Mouse (Mus musculus) CH12.LX (cell line): Measurements from ENCODE around the gene Slc30a9. TPM values are rescaled to one million over a fixed set of nuclear protein-coding genes. Genes with fewer than 3 reads are reported as not detected.

Source experiments
- DNase-seq: peaks from one replicate; pipeline ENCODE4 v3.0.0-alpha.2; 2013; ENCODE audit errors: extremely low read depth
- H3K27ac ChIP-seq: 2 replicates; pipeline ENCODE4 v1.5.1; 2012; ENCODE audit warnings: low read depth, mild to moderate bottlenecking, control low read depth, moderate library complexity; ENCODE audit not compliant: insufficient read depth
- H3K27me3 ChIP-seq: replicated peaks from 2 replicates; pipeline ENCODE3; 2012; ENCODE audit warnings: inconsistent platforms
- H3K36me3 ChIP-seq, 2 experiments: replicated peaks in 1 of 2; 2 replicates each; pipeline versions ENCODE3 to v1.6.1; 2012; ENCODE audit warnings: inconsistent platforms in 1 of 2, low read length in 1 of 2, mild to moderate bottlenecking in 1 of 2, mixed read lengths in 1 of 2, moderate library complexity in 1 of 2; ENCODE audit not compliant: control insufficient read depth in 1 of 2, insufficient read depth in 1 of 2
- H3K4me1 ChIP-seq, 2 experiments: 2 replicates each; pipeline ENCODE4 v1.6.1; 2012; ENCODE audit warnings: inconsistent platforms in 1 of 2, moderate library complexity in 1 of 2; ENCODE audit not compliant: insufficient read depth in 2 of 2, control insufficient read depth in 1 of 2
- H3K4me2 ChIP-seq: 2 replicates; pipeline ENCODE4 v1.6.1; 2012; ENCODE audit warnings: low read depth, mild to moderate bottlenecking, control low read depth; ENCODE audit not compliant: poor library complexity, insufficient read depth, severe bottlenecking
- H3K4me3 ChIP-seq, 3 experiments: fragments of 150-350 bp in 1 of 3; sonication (generic) in 1 of 3; replicated peaks in 1 of 3; 2 replicates each; pipeline versions ENCODE3 to v1.5.1; 2011 to 2012; ENCODE audit warnings: low read depth in 2 of 3, low read length in 2 of 3, mild to moderate bottlenecking in 2 of 3, moderate library complexity in 2 of 3, control low read depth in 1 of 3, improper control_type of control experiment in 1 of 3, inconsistent platforms in 1 of 3, mixed read lengths in 1 of 3; ENCODE audit not compliant: poor library complexity in 1 of 3
- H3K79me2 ChIP-seq: replicated peaks from 2 replicates; pipeline ENCODE4 v1.6.1; 2012; ENCODE audit warnings: mild to moderate bottlenecking, moderate library complexity; ENCODE audit not compliant: control insufficient read depth, poor library complexity, insufficient read depth, severe bottlenecking; ENCODE audit errors: extremely low read depth
- H3K9ac ChIP-seq: 2 replicates; pipeline ENCODE4 v1.6.1; 2012; ENCODE audit warnings: low read depth, mild to moderate bottlenecking, control low read depth, moderate library complexity; ENCODE audit not compliant: insufficient read depth
- H3K9me3 ChIP-seq: replicated peaks from 2 replicates; pipeline ENCODE3; 2012; ENCODE audit warnings: low read length, inconsistent platforms, mixed read lengths
- BHLHE40 ChIP-seq: IDR thresholded peaks from 2 replicates; pipeline ENCODE4 v1.6.1; 2011; ENCODE audit warnings: mild to moderate bottlenecking, low read depth, low read length, improper control_type of control experiment
- CHD1 ChIP-seq: IDR thresholded peaks from 2 replicates; pipeline ENCODE4 v1.6.1; 2012; ENCODE audit warnings: low read depth, low read length, improper control_type of control experiment, inconsistent platforms
- CHD2 ChIP-seq: IDR thresholded peaks from 2 replicates; pipeline ENCODE4 v1.6.1; 2011; ENCODE audit warnings: low read length, improper control_type of control experiment
- EP300 ChIP-seq: IDR thresholded peaks from 2 replicates; pipeline ENCODE4 v1.6.1; 2011; ENCODE audit warnings: low read length, improper control_type of control experiment
- ETS1 ChIP-seq: conservative IDR thresholded peaks from 2 replicates; pipeline ENCODE4 v1.6.1; 2012; ENCODE audit warnings: low read depth, mild to moderate bottlenecking, inconsistent platforms, low read length, improper control_type of control experiment, moderate library complexity
- GABPA ChIP-seq: IDR thresholded peaks from 2 replicates; pipeline ENCODE4 v1.6.1; 2012; ENCODE audit warnings: low read depth, low read length, improper control_type of control experiment, inconsistent platforms; ENCODE audit not compliant: insufficient replicate concordance
- HCFC1 ChIP-seq: IDR thresholded peaks from 2 replicates; pipeline ENCODE4 v1.6.1; 2012; ENCODE audit warnings: low read depth, mild to moderate bottlenecking, inconsistent platforms, low read length, improper control_type of control experiment
- IRF4 ChIP-seq: IDR thresholded peaks from 2 replicates; pipeline ENCODE4 v1.6.1; 2014; ENCODE audit warnings: low read depth, mild to moderate bottlenecking, inconsistent platforms, low read length, improper control_type of control experiment
- JUN ChIP-seq: IDR thresholded peaks from 2 replicates; pipeline ENCODE4 v1.6.1; 2011; ENCODE audit warnings: low read depth, mild to moderate bottlenecking, low read length, improper control_type of control experiment, moderate library complexity; ENCODE audit not compliant: insufficient read depth
- MAZ ChIP-seq: IDR thresholded peaks from 2 replicates; pipeline ENCODE4 v1.6.1; 2012; ENCODE audit warnings: low read depth, mild to moderate bottlenecking, inconsistent platforms, low read length, improper control_type of control experiment, moderate library complexity
- MXI1 ChIP-seq: IDR thresholded peaks from 2 replicates; pipeline ENCODE4 v1.6.1; 2011; ENCODE audit warnings: mild to moderate bottlenecking, low read depth, low read length, improper control_type of control experiment
- MYC ChIP-seq: IDR thresholded peaks from 2 replicates; pipeline ENCODE4 v1.6.1; 2011; ENCODE audit warnings: low read depth, mild to moderate bottlenecking, improper control_type of control experiment, low read length
- NELFE ChIP-seq: IDR thresholded peaks from 2 replicates; pipeline ENCODE4 v1.6.1; 2011; ENCODE audit warnings: low read depth, low read length, improper control_type of control experiment
- POLR2AphosphoS2 ChIP-seq: IDR thresholded peaks from 2 replicates; pipeline ENCODE4 v1.6.1; 2011; ENCODE audit warnings: low read depth, low read length, improper control_type of control experiment
- RAD21 ChIP-seq: IDR thresholded peaks from 2 replicates; pipeline ENCODE4 v1.6.1; 2011; ENCODE audit warnings: low read depth, mild to moderate bottlenecking, low read length, improper control_type of control experiment, moderate library complexity
- TCF12 ChIP-seq: IDR thresholded peaks from 2 replicates; pipeline ENCODE4 v1.6.1; 2014; ENCODE audit warnings: low read depth, mild to moderate bottlenecking, inconsistent platforms, low read length, improper control_type of control experiment
- UBTF ChIP-seq: IDR thresholded peaks from 2 replicates; pipeline ENCODE4 v1.6.1; 2012; ENCODE audit warnings: low read depth, mild to moderate bottlenecking, inconsistent platforms, low read length, improper control_type of control experiment, moderate library complexity
- USF1 ChIP-seq: IDR thresholded peaks from 2 replicates; pipeline ENCODE4 v1.6.1; 2014; ENCODE audit warnings: low read depth, mild to moderate bottlenecking, inconsistent platforms, low read length, improper control_type of control experiment
- USF2 ChIP-seq: conservative IDR thresholded peaks from 2 replicates; pipeline ENCODE4 v1.6.1; 2011; ENCODE audit warnings: low read depth, low read length, improper control_type of control experiment
- ZC3H11A ChIP-seq: IDR thresholded peaks from 2 replicates; pipeline ENCODE4 v1.6.1; 2012; ENCODE audit warnings: low read depth, mild to moderate bottlenecking, inconsistent platforms, low read length, improper control_type of control experiment
- ZKSCAN1 ChIP-seq: IDR thresholded peaks from 2 replicates; pipeline ENCODE4 v1.6.1; 2012; ENCODE audit warnings: low read depth, inconsistent platforms, low read length, improper control_type of control experiment, borderline replicate concordance
- ZMIZ1 ChIP-seq: IDR thresholded peaks from 2 replicates; pipeline ENCODE4 v1.6.1; 2012; ENCODE audit warnings: low read depth, mild to moderate bottlenecking, inconsistent platforms, low read length, improper control_type of control experiment
- dilution Hi-C: fragments of 300-500 bp; cut with MboI; formaldehyde crosslinking; loops from 2 replicates; pipeline ENCODE4 v1.14.3; 2020; ENCODE audit warnings: low sequenced_read_pairs; ENCODE audit not compliant: extremely low pct_unique_long_range_greater_than_20kb, extremely low pct_ligation_motif_present
- in situ Hi-C: fragments of 300-500 bp; cut with MboI; formaldehyde crosslinking; loops from 3 replicates; pipeline ENCODE4 v1.14.3; 2019; ENCODE audit warnings: low sequenced_read_pairs, low pct_ligation_motif_present, low pct_unique_long_range_greater_than_20kb, mixed read lengths
- polyA plus RNA-seq: library from polyadenylated mRNA; unstranded; fragments of >175 nt; gene quantifications from 2 replicates; pipeline ENCODE4 v1.2.1, GENCODE M21; 2012; ENCODE audit warnings: low read depth; ENCODE audit not compliant: insufficient read length
- total RNA-seq, 2 experiments: library from RNA; depleted of rRNA; stranded (reverse); fragments of 300-350 nt in 1 of 2; fragments of >200 nt in 1 of 2; gene quantifications; 2 replicates each; pipeline ENCODE4 v1.2.3; 2012 to 2014

Gene Slc30a9
- total and polyA plus RNA-seq, 3 experiments: 19.6 to 41.2 (median 35.6) TPM

DNA sequence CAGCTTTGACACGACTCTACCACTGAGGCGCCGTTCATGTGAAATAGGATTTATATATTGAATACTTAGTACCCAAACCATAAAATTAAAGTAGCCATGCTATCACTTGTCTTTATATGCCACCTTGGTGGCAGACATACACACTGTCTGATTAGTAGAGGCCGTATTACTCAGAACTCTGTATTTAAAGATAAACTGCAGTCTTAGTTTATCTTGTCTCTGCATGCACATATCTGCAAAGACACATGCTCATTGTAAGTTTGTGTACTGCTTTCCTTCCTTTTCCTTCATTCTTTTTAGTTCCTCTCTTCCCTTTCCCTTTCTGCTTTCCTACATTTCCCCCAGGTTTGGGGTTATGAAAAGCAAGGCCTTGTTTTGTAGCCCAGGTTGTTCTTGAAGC lies 26.4 kb upstream of the Slc30a9 start:
- in situ Hi-C loops (no loop called here), dilution Hi-C loops (no loop called here)
- no peaks in the 10 kb centered on the region for H3K4me1 ChIP-seq
- no peak overlapping the region for H3K27ac ChIP-seq
- H3K9me3 ChIP-seq: no peaks in the 10 kb centered on the region
- no peak for TF ChIP-seq USF2
- TF ChIP-seq CHD2: no peak
- no peak for TF ChIP-seq MYC
- no peak for TF ChIP-seq POLR2AphosphoS2
- no peak for TF ChIP-seq BHLHE40
- no peak for TF ChIP-seq TCF12
- no peak for TF ChIP-seq JUN
- no peak for TF ChIP-seq USF1
- no peak for TF ChIP-seq ZMIZ1
- TF ChIP-seq HCFC1: no peak
- no peak for TF ChIP-seq GABPA
- TF ChIP-seq ZKSCAN1: no peak
- no peaks in the 10 kb centered on the region for H3K27me3 ChIP-seq
- no peaks in the 10 kb centered on the region for H3K79me2 ChIP-seq
- H3K36me3 ChIP-seq: peaks cover 41 to 62% of the 10 kb centered on the region in 2 experiments
- H3K4me3 ChIP-seq: no peak overlapping the region
- DNase-seq: no peak
- H3K9ac ChIP-seq: no peak overlapping the region
- no peak overlapping the region for H3K4me2 ChIP-seq

DNA sequence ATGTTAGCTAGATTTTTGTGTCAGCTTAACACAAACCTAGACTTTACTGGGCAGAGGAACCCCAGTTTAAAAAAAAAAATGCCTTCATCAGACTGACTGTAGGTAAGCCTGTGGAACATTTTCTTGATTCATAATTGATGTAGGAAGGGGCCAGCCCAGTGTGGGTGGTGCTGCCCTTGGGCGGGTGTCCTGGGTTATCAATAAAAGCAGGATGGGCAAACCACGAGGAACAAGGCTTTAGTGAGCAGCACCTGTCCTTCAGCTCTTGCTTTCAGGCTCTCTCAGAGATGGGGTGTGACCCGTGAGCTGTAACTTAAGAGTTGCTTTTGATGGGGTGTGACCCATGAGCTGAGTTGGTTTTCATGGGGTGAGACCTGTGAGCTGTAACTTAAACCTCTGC lies 11.7 kb upstream of the Slc30a9 start:
- Histone ChIP-seq H3K4me2 (no peak overlapping the region), H3K4me3 (no peak overlapping the region), H3K79me2 (no peaks in the 10 kb centered on the region), H3K27me3 (no peaks in the 10 kb centered on the region), H3K36me3 (peaks cover 15 to 70% of the 10 kb centered on the region in 2 experiments), H3K9ac (no peak overlapping the region), H3K27ac (no peak overlapping the region), H3K9me3 (no peaks in the 10 kb centered on the region), H3K4me1 (peaks cover 0 to 2% of the 10 kb centered on the region in 2 experiments; a peak in 1 of 4 replicates)
- dilution Hi-C loops (no loop called here), in situ Hi-C loops (no loop called here)
- no peak for DNase-seq
- no peak for TF ChIP-seq NELFE
- TF ChIP-seq POLR2AphosphoS2: no peak
- TF ChIP-seq MAZ: no peak
- TF ChIP-seq CHD1: no peak
- no peak for TF ChIP-seq ETS1
- no peak for TF ChIP-seq ZC3H11A
- no peak for TF ChIP-seq ZKSCAN1
- TF ChIP-seq USF1: no peak
- TF ChIP-seq EP300: no peak
- no peak for TF ChIP-seq MYC
- no peak for TF ChIP-seq MXI1
- no peak for TF ChIP-seq IRF4
- TF ChIP-seq BHLHE40: no peak
- no peak for TF ChIP-seq RAD21
- no peak for TF ChIP-seq UBTF
